Mouse (Mus musculus): ENCODE data around the gene Hsd11b1. TPM values are rescaled to one million over a fixed set of nuclear protein-coding genes. Genes with fewer than 3 reads are reported as not detected.
A peak's percentile ranks its signal among the peaks of the same experiment; 100 is the strongest.
"Not testable (repeated sequence)": the region's sequence is repeated elsewhere in the genome, so short reads cannot be mapped to it uniquely, and the experiment has no call there.

Hsd11b1 gene
- total and polyA plus RNA-seq, 2 experiments, result 1,028 to 1,077 TPM

DNA sequence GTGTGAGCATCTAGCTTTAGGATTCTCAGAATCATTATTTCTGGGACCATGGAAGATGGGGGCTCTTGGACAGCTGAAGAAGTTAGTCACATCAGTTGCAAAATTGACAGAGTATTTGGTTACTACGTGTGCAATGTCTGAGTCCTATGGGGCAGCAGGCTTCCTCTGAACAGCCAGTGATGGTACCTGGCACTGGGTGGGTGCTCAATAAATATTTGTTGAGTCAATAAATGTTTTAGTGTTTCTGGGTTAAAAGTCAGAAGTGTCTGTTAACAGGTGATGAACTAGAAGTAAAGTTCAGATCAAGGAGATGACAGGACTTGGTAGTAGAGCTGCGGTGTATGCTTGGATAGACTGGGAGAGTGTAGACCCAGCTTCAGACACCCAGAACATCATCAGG lies 23.7 kb upstream of the Hsd11b1 start:
- DNase-seq (ENCODE audit: extremely low read depth, low read depth, low spot score), result peak; percentile 93
- H3K9ac ChIP-seq (ENCODE audit: low read depth, low read length), result 0 out of 2 replicates have a peak overlapping the region, but pooled peaks have one; percentile 8
- no peaks in the 10 kb centered on the region for H3K36me3 ChIP-seq (ENCODE audit: control insufficient read depth, insufficient read depth, low read length)
- peaks cover 28% of the 10 kb centered on the region for H3K4me1 ChIP-seq (ENCODE audit: control insufficient read depth, insufficient read depth, low read length)
- H3K27ac ChIP-seq (replicated peaks; ENCODE audit: insufficient read depth, low read depth, low read length), result peak overlapping the region; percentile 86
- 22% methylated on average over 2 of the region's 2 CpGs for whole genome bisulfite sequencing
- H3K79me2 ChIP-seq (ENCODE audit: control insufficient read depth, insufficient read depth, low read length), result no peaks in the 10 kb centered on the region
- no peaks in the 10 kb centered on the region for H3K27me3 ChIP-seq (ENCODE audit: control insufficient read depth, insufficient read depth, low read length)
- TF ChIP-seq POLR2A (IDR thresholded peaks at IDR 0.05; ENCODE audit: extremely low read depth, insufficient read depth, low read length) (no peak), CTCF (IDR thresholded peaks at IDR 0.05; ENCODE audit: low read depth, low read length) (no peak)
- no peak overlapping the region for H3K4me3 ChIP-seq (ENCODE audit: insufficient read depth, low read depth, low read length)

- H3K9ac ChIP-seq (ENCODE audit: low read depth, low read length); DNase-seq (ENCODE audit: extremely low read depth, low read depth, low spot score); H3K27ac ChIP-seq (replicated peaks; ENCODE audit: insufficient read depth, low read depth, low read length); H3K4me3 ChIP-seq (ENCODE audit: insufficient read depth, low read depth, low read length); H3K36me3 ChIP-seq (ENCODE audit: control insufficient read depth, insufficient read depth, low read length); H3K27me3 ChIP-seq (ENCODE audit: control insufficient read depth, insufficient read depth, low read length); H3K79me2 ChIP-seq (ENCODE audit: control insufficient read depth, insufficient read depth, low read length): not testable (repeated sequence)
- peaks cover 28% of the 10 kb centered on the region for H3K4me1 ChIP-seq (ENCODE audit: control insufficient read depth, insufficient read depth, low read length)
- 61% methylated on average over 3 of the region's 3 CpGs for WGBS
These were observed 22.0 kb upstream of the Hsd11b1 start for GRCm38 (mm10) chr1:193285766-193286325.

DNA sequence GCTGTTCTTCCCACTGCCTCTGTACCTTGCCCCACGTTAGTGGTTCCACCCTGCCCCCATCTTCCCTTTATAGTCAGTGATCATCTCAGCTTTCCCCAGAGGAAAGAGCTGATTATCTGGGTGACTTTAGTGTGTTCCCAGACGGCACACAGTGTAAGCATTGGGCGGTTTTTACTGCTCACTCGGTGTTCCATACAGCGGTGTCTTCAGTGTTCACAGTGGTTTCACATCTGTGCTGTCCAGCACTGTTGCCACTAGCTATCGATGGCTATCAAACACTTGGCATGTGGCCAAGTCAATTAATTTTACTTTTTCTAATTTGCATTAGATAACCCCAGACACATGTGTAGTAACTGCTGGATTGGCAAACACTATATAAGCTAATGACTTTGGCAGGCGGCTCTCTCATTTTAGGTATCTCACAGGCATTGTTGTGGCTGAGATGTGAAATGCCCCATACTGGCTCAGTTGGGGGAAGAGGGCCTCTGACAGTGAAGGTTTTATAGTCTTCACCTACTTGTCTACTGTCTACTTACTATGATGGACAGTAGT lies 20.4 kb upstream of the Hsd11b1 start:
- no peaks in the 10 kb centered on the region for H3K36me3 ChIP-seq (ENCODE audit: control insufficient read depth, insufficient read depth, low read length)
- no peak overlapping the region for H3K9ac ChIP-seq (ENCODE audit: low read depth, low read length)
- no peak for DNase-seq (ENCODE audit: extremely low read depth, low read depth, low spot score)
- no peaks in the 10 kb centered on the region for H3K79me2 ChIP-seq (ENCODE audit: control insufficient read depth, insufficient read depth, low read length)
- H3K4me3 ChIP-seq (ENCODE audit: insufficient read depth, low read depth, low read length), result no peak overlapping the region
- 44% methylated on average over 7 of the region's 7 CpGs for WGBS
- H3K4me1 ChIP-seq (ENCODE audit: control insufficient read depth, insufficient read depth, low read length), result peaks cover 22% of the 10 kb centered on the region
- no peak overlapping the region for H3K27ac ChIP-seq (replicated peaks; ENCODE audit: insufficient read depth, low read depth, low read length)
- TF ChIP-seq CTCF (IDR thresholded peaks at IDR 0.05; ENCODE audit: low read depth, low read length) (no peak), POLR2A (IDR thresholded peaks at IDR 0.05; ENCODE audit: extremely low read depth, insufficient read depth, low read length) (no peak)
- H3K27me3 ChIP-seq (ENCODE audit: control insufficient read depth, insufficient read depth, low read length), result no peaks in the 10 kb centered on the region

DNA sequence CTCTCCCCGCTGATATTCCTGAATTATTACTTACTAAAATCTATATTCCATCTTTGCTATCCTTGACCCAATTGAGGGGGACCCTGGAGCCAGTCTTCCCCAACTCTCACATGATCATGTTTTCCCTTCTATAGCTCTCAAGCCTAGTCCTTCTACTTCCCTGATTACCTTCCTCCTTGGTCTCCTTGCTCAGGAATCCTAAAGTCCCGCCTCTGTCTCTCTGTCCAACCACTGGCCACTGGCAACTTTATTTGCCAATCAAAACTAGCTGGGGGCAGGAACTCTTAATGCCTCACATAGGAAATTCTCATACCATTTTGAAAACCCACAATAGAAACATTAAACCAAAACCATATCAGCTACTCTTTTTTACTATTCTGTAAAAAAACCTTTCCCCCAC lies 17.5 kb upstream of the Hsd11b1 start:
- H3K9ac ChIP-seq (ENCODE audit: low read depth, low read length), result no peak overlapping the region

DNA sequence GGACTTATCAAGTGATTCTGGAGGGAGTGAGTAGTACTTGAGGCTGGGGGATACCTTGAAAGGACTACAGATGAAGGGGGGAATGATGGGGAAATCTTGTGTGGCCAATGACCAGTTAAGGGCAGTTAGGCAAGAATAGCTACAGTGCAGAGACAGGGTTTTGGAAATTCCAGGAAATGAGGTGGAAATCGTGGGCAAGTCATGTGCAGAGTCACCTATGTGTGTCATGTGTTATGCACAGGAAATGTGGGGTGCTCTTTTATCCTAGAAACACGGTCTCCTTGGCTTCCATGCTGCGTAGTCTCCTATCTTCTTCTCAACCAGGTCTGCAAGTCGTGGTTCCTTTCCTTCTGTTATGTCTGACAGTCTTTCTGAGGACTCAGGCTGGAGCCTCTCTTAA lies 15.6 kb upstream of the Hsd11b1 start:
- Histone ChIP-seq H3K36me3 (ENCODE audit: control insufficient read depth, insufficient read depth, low read length) (no peaks in the 10 kb centered on the region), H3K27ac (replicated peaks; ENCODE audit: insufficient read depth, low read depth, low read length) (no peak overlapping the region), H3K79me2 (ENCODE audit: control insufficient read depth, insufficient read depth, low read length) (no peaks in the 10 kb centered on the region), H3K4me1 (ENCODE audit: control insufficient read depth, insufficient read depth, low read length) (peaks cover 20% of the 10 kb centered on the region), H3K9ac (ENCODE audit: low read depth, low read length) (no peak overlapping the region), H3K27me3 (ENCODE audit: control insufficient read depth, insufficient read depth, low read length) (no peaks in the 10 kb centered on the region), H3K4me3 (ENCODE audit: insufficient read depth, low read depth, low read length) (no peak overlapping the region)
- TF ChIP-seq POLR2A (IDR thresholded peaks at IDR 0.05; ENCODE audit: extremely low read depth, insufficient read depth, low read length) (no peak), CTCF (IDR thresholded peaks at IDR 0.05; ENCODE audit: low read depth, low read length) (no peak)
- no peak for DNase-seq (ENCODE audit: extremely low read depth, low read depth, low spot score)
- 75% methylated on average over 4 of the region's 4 CpGs for WGBS

More for the DNA sequence above, 17.5 kb upstream of the Hsd11b1 start:
- no peaks in the 10 kb centered on the region for H3K79me2 ChIP-seq (ENCODE audit: control insufficient read depth, insufficient read depth, low read length)
- peaks cover 15% of the 10 kb centered on the region for H3K4me1 ChIP-seq (ENCODE audit: control insufficient read depth, insufficient read depth, low read length)
- no peak overlapping the region for H3K27ac ChIP-seq (replicated peaks; ENCODE audit: insufficient read depth, low read depth, low read length)
- no peaks in the 10 kb centered on the region for H3K36me3 ChIP-seq (ENCODE audit: control insufficient read depth, insufficient read depth, low read length)
- no peak for DNase-seq (ENCODE audit: extremely low read depth, low read depth, low spot score)
- H3K4me3 ChIP-seq (ENCODE audit: insufficient read depth, low read depth, low read length), result no peak overlapping the region
- H3K27me3 ChIP-seq (ENCODE audit: control insufficient read depth, insufficient read depth, low read length), result no peaks in the 10 kb centered on the region
- TF ChIP-seq CTCF (IDR thresholded peaks at IDR 0.05; ENCODE audit: low read depth, low read length), result no peak
- TF ChIP-seq POLR2A (IDR thresholded peaks at IDR 0.05; ENCODE audit: extremely low read depth, insufficient read depth, low read length), result no peak
- WGBS, result 98% methylated on average over 2 of the region's 2 CpGs

DNA sequence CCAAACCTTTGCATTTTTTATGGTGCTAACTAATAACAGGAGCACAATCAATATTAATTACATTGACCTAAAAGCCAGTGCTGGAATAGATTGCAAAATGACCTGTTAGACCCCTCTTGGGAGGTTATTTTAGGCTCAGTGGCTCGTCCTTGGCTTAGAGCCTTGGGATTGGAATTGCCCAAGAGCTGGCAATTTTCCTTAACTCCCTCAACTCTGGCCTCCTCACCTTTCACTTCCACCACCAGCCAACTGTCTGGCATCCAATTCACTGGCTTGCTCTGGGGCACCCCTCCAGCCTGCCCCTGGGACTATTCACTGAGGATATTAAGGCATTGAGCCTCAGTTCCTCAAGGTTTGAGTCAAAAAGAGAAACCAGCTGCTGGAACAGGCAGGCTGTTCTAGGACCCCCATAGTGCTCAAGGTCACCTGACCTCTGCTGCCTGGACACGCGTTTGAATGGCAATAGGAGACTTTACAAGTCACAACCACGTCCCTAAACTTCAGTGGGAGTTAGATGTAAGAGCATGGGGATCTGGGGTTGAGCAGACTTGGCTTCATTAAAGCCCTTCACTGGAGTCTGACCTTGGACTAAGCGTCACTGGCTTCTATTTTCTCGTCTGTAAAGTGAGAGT lies 14.7 kb upstream of the Hsd11b1 start:
- H3K4me1 ChIP-seq (ENCODE audit: control insufficient read depth, insufficient read depth, low read length), result peaks cover 21% of the 10 kb centered on the region
- no peaks in the 10 kb centered on the region for H3K27me3 ChIP-seq (ENCODE audit: control insufficient read depth, insufficient read depth, low read length)
- H3K79me2 ChIP-seq (ENCODE audit: control insufficient read depth, insufficient read depth, low read length), result no peaks in the 10 kb centered on the region
- whole genome bisulfite sequencing, result 20% methylated on average over 6 of the region's 6 CpGs
- H3K4me3 ChIP-seq (ENCODE audit: insufficient read depth, low read depth, low read length), result no peak overlapping the region
- H3K36me3 ChIP-seq (ENCODE audit: control insufficient read depth, insufficient read depth, low read length), result no peaks in the 10 kb centered on the region
- peak overlapping the region; percentile 49 for H3K27ac ChIP-seq (replicated peaks; ENCODE audit: insufficient read depth, low read depth, low read length)
- no peak overlapping the region for H3K9ac ChIP-seq (ENCODE audit: low read depth, low read length)
- DNase-seq (ENCODE audit: extremely low read depth, low read depth, low spot score), result peak; percentile 95
- TF ChIP-seq CTCF (IDR thresholded peaks at IDR 0.05; ENCODE audit: low read depth, low read length), result no peak
- TF ChIP-seq POLR2A (IDR thresholded peaks at IDR 0.05; ENCODE audit: extremely low read depth, insufficient read depth, low read length), result no peak

Data from liver, adult 2 months (tissue).